Mouse (Mus musculus) G1E (cell line): ENCODE results near the gene H2afz. TPM values are rescaled to one million over a fixed set of nuclear protein-coding genes. Genes with fewer than 3 reads are reported as not detected.
"Not testable (repeated sequence)": the region's sequence is repeated elsewhere in the genome, so short reads cannot be mapped to it uniquely, and the experiment has no call there.

Source experiments
- ATAC-seq: 2 replicates; pipeline ENCODE4 v1.8.0; 2016; ENCODE audit warnings: mild to moderate bottlenecking; ENCODE audit not compliant: insufficient number of reproducible peaks, poor library complexity, low FRiP score, severe bottlenecking; ENCODE audit errors: extremely low read depth
- DNase-seq: peaks from one replicate; pipeline ENCODE4 v3.0.0; 2012; ENCODE audit warnings: low spot score
- H3K27me3 ChIP-seq: 2 replicates; pipeline ENCODE4 v1.6.1; 2012; ENCODE audit warnings: mild to moderate bottlenecking, low read length, inconsistent platforms; ENCODE audit not compliant: insufficient read depth
- H3K36me3 ChIP-seq: replicated peaks from 2 replicates; pipeline ENCODE3; 2012; ENCODE audit warnings: mild to moderate bottlenecking, inconsistent platforms
- H3K4me1 ChIP-seq: 2 replicates; pipeline ENCODE4 v1.6.1; 2012; ENCODE audit warnings: low read depth, low read length, inconsistent platforms, mixed read lengths; ENCODE audit not compliant: insufficient read depth
- H3K4me3 ChIP-seq: 2 replicates; pipeline ENCODE4 v1.5.1; 2012; ENCODE audit warnings: low read depth, mild to moderate bottlenecking, inconsistent platforms, low read length, moderate library complexity, mixed read lengths
- H3K9me3 ChIP-seq: replicated peaks from 2 replicates; pipeline ENCODE4 v1.6.1; 2012; ENCODE audit warnings: inconsistent platforms
- CTCF ChIP-seq: IDR thresholded peaks from 2 replicates; pipeline ENCODE4 v1.5.1; 2012; ENCODE audit warnings: low read depth, low read length, inconsistent platforms, mixed read lengths
- GATA1 ChIP-seq: IDR thresholded peaks from 2 replicates; pipeline ENCODE4 v1.6.1; 2012; ENCODE audit warnings: borderline replicate concordance, low read length, inconsistent platforms, mixed read lengths
- GATA2 ChIP-seq: IDR thresholded peaks from 2 replicates; pipeline ENCODE4 v1.6.1; 2012; ENCODE audit warnings: low read depth, low read length, inconsistent platforms, borderline replicate concordance
- POLR2AphosphoS5 ChIP-seq: IDR thresholded peaks from 2 replicates; pipeline ENCODE4 v1.6.1; 2012; ENCODE audit warnings: low read depth, low read length, inconsistent platforms; ENCODE audit not compliant: insufficient replicate concordance
- TAL1 ChIP-seq: conservative IDR thresholded peaks from 2 replicates; pipeline ENCODE4 v1.6.1; 2012; ENCODE audit warnings: low read depth, low read length, inconsistent platforms, mixed read lengths
- polyA plus RNA-seq: library from polyadenylated mRNA; stranded (reverse); fragments of >175 nt; gene quantifications from 2 replicates; pipeline ENCODE4 v1.2.3, GENCODE M21; 2012
- total RNA-seq, 2 experiments: library from RNA; stranded (forward) in 1 of 2; stranded (reverse) in 1 of 2; fragments of 200-1000 nt in 1 of 2; fragments of >200 nt in 1 of 2; fragmentation: Nextera tagmentation in 1 of 2; gene quantifications; 2 replicates each; pipeline ENCODE4 v1.2.3; 2014 to 2017

H2afz gene
- total and polyA plus RNA-seq, 3 experiments: 814 to 4,050 (median 3,552) TPM

DNA sequence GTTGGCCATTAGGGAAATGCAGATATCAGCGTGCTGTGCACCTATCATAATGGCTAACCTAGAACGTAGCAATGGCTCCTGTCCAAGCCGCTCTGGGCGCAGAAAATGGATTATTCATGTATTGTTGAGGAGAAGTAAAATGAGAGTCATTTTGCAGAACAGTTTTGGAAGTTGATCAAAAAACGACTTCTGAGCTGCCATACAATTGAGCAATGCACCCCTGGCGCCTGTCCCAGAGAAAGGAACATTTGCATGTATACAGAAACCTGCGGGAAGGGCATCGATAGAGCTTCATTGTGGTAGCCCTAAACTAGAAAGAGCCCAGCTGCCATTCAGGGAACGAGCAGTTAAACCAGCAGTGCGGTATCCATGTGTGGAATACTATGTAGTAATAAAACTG is 35.9 kb downstream of the H2afz start:
- H3K27me3 ChIP-seq: no peaks in the 10 kb centered on the region
- no peaks in the 10 kb centered on the region for H3K9me3 ChIP-seq
- peaks cover 83% of the 10 kb centered on the region for H3K36me3 ChIP-seq
- TF ChIP-seq POLR2AphosphoS5: no peak
- no peak for TF ChIP-seq CTCF
- TF ChIP-seq GATA1: no peak
- no peak for TF ChIP-seq GATA2
- TF ChIP-seq TAL1: no peak
- H3K4me1 ChIP-seq: peaks cover 16% of the 10 kb centered on the region
- no peak for ATAC-seq
- H3K4me3 ChIP-seq: no peak overlapping the region
- no peak for DNase-seq

DNA sequence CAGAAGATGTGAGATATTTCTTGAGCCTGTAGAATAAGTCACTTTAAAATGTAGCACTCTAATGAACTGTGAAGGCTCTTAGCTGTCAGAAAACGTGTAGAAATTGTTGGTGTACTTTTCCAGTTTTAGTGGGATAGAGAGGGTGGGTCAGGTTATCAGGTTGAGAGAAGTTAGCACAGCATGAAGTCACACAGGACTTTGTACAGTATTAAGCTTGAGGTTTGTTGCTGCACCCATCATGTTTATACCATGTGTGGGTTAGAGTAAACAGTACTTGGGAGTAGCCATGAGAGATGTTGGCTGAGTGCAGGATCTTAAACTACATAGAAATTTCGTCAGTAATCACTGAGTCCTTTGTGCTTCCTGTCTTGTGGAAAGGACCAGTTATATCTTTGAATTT is 48.8 kb downstream of the H2afz start:
- Histone ChIP-seq H3K36me3 (peaks cover 35% of the 10 kb centered on the region), H3K4me3 (no peak overlapping the region), H3K9me3 (no peaks in the 10 kb centered on the region), H3K27me3 (no peaks in the 10 kb centered on the region), H3K4me1 (peaks cover 6% of the 10 kb centered on the region)
- no peak for ATAC-seq
- DNase-seq: no peak
- no peak for TF ChIP-seq GATA1
- TF ChIP-seq POLR2AphosphoS5: no peak
- TF ChIP-seq GATA2: no peak
- TF ChIP-seq CTCF: no peak
- TF ChIP-seq TAL1: no peak

DNA sequence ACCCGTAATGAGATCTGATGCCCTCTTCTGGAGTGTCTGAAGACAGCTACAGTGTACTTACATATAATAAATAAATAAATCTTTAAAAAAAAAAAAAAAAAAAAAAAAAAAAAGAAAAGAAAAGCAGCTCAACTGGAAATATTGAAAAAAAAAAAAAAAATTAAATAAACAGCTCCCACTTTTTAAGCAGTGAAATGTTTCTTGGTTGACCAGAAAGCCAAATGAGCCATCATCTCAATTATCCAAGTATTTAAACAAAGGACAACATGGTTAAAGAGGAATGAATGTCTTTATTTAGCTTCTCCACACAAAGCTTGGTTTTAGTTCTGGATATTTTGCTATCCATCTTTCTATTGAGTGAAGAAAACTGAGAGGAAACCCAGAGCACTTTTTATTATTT is 50.3 kb downstream of the H2afz start:
- ATAC-seq, H3K27me3 ChIP-seq, H3K9me3 ChIP-seq, H3K4me3 ChIP-seq, DNase-seq: not testable (repeated sequence)
- Histone ChIP-seq H3K4me1 (peaks cover 11% of the 10 kb centered on the region), H3K36me3 (peaks cover 29% of the 10 kb centered on the region)

Other genes with a start within 250 kb of the H2afz start
- gene Ddit4l, start 242.9 kb upstream of the H2afz start, total RNA-seq (2014; fragmentation: Nextera tagmentation): not detected in 2 replicates
- gene Ddit4l, start 242.9 kb upstream of the H2afz start, total RNA-seq (2017): 0.05 TPM in 1 of 2 replicates, not detected in the other
- not detected in 2 replicates for gene Ddit4l, start 242.9 kb upstream of the H2afz start, polyA plus RNA-seq
- not detected in 2 replicates for gene Gm21962, start 193.0 kb upstream of the H2afz start, total RNA-seq (2014; fragmentation: Nextera tagmentation)
- 0.12 and 0.22 TPM in 2 replicates for gene Gm21962, start 193.0 kb upstream of the H2afz start, total RNA-seq (2017)
- gene Gm21962, start 193.0 kb upstream of the H2afz start, polyA plus RNA-seq: not detected in 2 replicates
- 23.8 and 27.8 TPM in 2 replicates for gene Dnajb14, start 3.2 kb downstream of the H2afz start, total RNA-seq (2014; fragmentation: Nextera tagmentation)
- 13.0 and 14.4 TPM in 2 replicates for gene Dnajb14, start 3.2 kb downstream of the H2afz start, total RNA-seq (2017)
- gene Dnajb14, start 3.2 kb downstream of the H2afz start, polyA plus RNA-seq: 2.0 and 2.4 TPM in 2 replicates
- 152 and 187 TPM in 2 replicates for gene Lamtor3, start 54.0 kb downstream of the H2afz start, total RNA-seq (2014; fragmentation: Nextera tagmentation)
- 233 and 234 TPM in 2 replicates for gene Lamtor3, start 54.0 kb downstream of the H2afz start, total RNA-seq (2017)
- gene Lamtor3, start 54.0 kb downstream of the H2afz start, polyA plus RNA-seq: 27.0 and 38.4 TPM in 2 replicates
- gene Dapp1, start 117.1 kb downstream of the H2afz start, total RNA-seq (2014; fragmentation: Nextera tagmentation): 288 and 301 TPM in 2 replicates
- gene Dapp1, start 117.1 kb downstream of the H2afz start, total RNA-seq (2017): 438 and 441 TPM in 2 replicates
- 14.3 and 37.2 TPM in 2 replicates for gene Dapp1, start 117.1 kb downstream of the H2afz start, polyA plus RNA-seq
- gene 1110002E22Rik, start 200.6 kb downstream of the H2afz start, total RNA-seq (2014; fragmentation: Nextera tagmentation): not detected in 2 replicates
- under 0.01 and 0.06 TPM in 2 replicates for gene 1110002E22Rik, start 200.6 kb downstream of the H2afz start, total RNA-seq (2017)
- gene 1110002E22Rik, start 200.6 kb downstream of the H2afz start, polyA plus RNA-seq: 0.02 TPM in 2 replicates
- not detected in 2 replicates for gene Gm5105, start 202.9 kb downstream of the H2afz start, total RNA-seq (2014; fragmentation: Nextera tagmentation)
- 0.11 and 0.12 TPM in 2 replicates for gene Gm5105, start 202.9 kb downstream of the H2afz start, total RNA-seq (2017)
- gene Gm5105, start 202.9 kb downstream of the H2afz start, polyA plus RNA-seq: not detected in 2 replicates